32 mouse cellular contexts compared by ENCODE assay signal in genomic region chr10:85425756-85426155, GRCm38 (mm10).
"Had no signal": no experiment of that assay in that cellular context is flagged by ENCODE, and none has a peak within 500 bp of the region (broad histone marks: within the 10 kb centered on the region; RNA-seq: fewer than 3 reads in every experiment).

No protein-coding gene starts in this region.

- H3K4me3 ChIP-seq: limb, embryonic 10.5 days; limb, embryonic 12.5 days; limb, embryonic 13.5 days; limb, embryonic 15.5 days; liver, embryonic 12.5 days; liver, embryonic 13.5 days; liver, embryonic 15.5 days; lung, embryonic 15.5 days; megakaryocyte, embryonic 14.5 days; midbrain, embryonic 10.5 days; midbrain, embryonic 12.5 days; midbrain, embryonic 13.5 days; midbrain, embryonic 15.5 days; myocyte; neural tube, embryonic 12.5 days had no signal

- ATAC-seq: liver, embryonic 12.5 days; liver, postnatal 0 days; lung, postnatal 0 days; midbrain, embryonic 13.5 days; midbrain, embryonic 15.5 days; midbrain, embryonic 16.5 days had no signal

- H3K9ac ChIP-seq: limb, embryonic 12.5 days; limb, embryonic 13.5 days; limb, embryonic 15.5 days; liver, embryonic 12.5 days; liver, embryonic 13.5 days; liver, embryonic 14.5 days; liver, embryonic 15.5 days; liver, postnatal 0 days; lung, embryonic 14.5 days; lung, embryonic 15.5 days; midbrain, embryonic 12.5 days; midbrain, embryonic 13.5 days; midbrain, embryonic 15.5 days; neural tube, embryonic 12.5 days had no signal

- H3K4me2 ChIP-seq: limb, embryonic 12.5 days; limb, embryonic 13.5 days; limb, embryonic 15.5 days; liver, embryonic 11.5 days; liver, embryonic 12.5 days; liver, embryonic 13.5 days; liver, embryonic 15.5 days; lung, embryonic 14.5 days; lung, embryonic 15.5 days; midbrain, embryonic 11.5 days; midbrain, embryonic 12.5 days; midbrain, embryonic 13.5 days; midbrain, embryonic 15.5 days; neural tube, embryonic 12.5 days had no signal

- H3K9me3 ChIP-seq: limb, embryonic 10.5 days; limb, embryonic 12.5 days; limb, embryonic 13.5 days; limb, embryonic 15.5 days; liver, embryonic 12.5 days; liver, embryonic 13.5 days; liver, embryonic 15.5 days; lung, embryonic 15.5 days; midbrain, embryonic 10.5 days; midbrain, embryonic 12.5 days; midbrain, embryonic 13.5 days; midbrain, embryonic 15.5 days; neural tube, embryonic 12.5 days had no signal

- DNase-seq: left cerebral cortex, postnatal 4 days; liver; liver, embryonic 13.5 days; liver, postnatal 0 days; lung, adult 18-20 months; lung, adult 2 months; lung, embryonic 14.5 days; lung, postnatal 10 days; lung, postnatal 14 days; lung, postnatal 36 days; lung, postnatal 4 days; midbrain, embryonic 14.5 days had no signal

- H3K27me3 ChIP-seq: limb, embryonic 12.5 days; limb, embryonic 13.5 days; limb, embryonic 15.5 days; liver, embryonic 12.5 days; liver, embryonic 13.5 days; liver, embryonic 15.5 days; lung, embryonic 15.5 days; megakaryocyte, embryonic 14.5 days; midbrain, embryonic 12.5 days; midbrain, embryonic 13.5 days; midbrain, embryonic 15.5 days; neural tube, embryonic 12.5 days had no signal

- H3K36me3 ChIP-seq: limb, embryonic 10.5 days; limb, embryonic 12.5 days; limb, embryonic 13.5 days; limb, embryonic 15.5 days; liver, embryonic 12.5 days; liver, embryonic 13.5 days; liver, embryonic 15.5 days; lung, embryonic 15.5 days; midbrain, embryonic 10.5 days; midbrain, embryonic 12.5 days; midbrain, embryonic 13.5 days; midbrain, embryonic 15.5 days; neural tube, embryonic 12.5 days had no signal

- H3K27ac ChIP-seq: limb, embryonic 10.5 days; limb, embryonic 12.5 days; limb, embryonic 13.5 days; limb, embryonic 15.5 days; liver, embryonic 12.5 days; liver, embryonic 13.5 days; liver, embryonic 14.5 days; liver, embryonic 15.5 days; lung, embryonic 15.5 days; macrophage; midbrain, embryonic 10.5 days; midbrain, embryonic 12.5 days; midbrain, embryonic 13.5 days; midbrain, embryonic 15.5 days; neural tube, embryonic 12.5 days had no signal

- H3K4me1 ChIP-seq: limb, embryonic 15.5 days; liver, embryonic 12.5 days; liver, embryonic 13.5 days; liver, embryonic 15.5 days; lung, embryonic 15.5 days; megakaryocyte, embryonic 14.5 days had no signal
